Mouse (Mus musculus) thymus, adult 2 months (tissue): ENCODE measurements around the gene Ets2.

Source experiments
- CTCF ChIP-seq: fragments of 200-500 bp; IDR thresholded peaks from 2 replicates; pipeline ENCODE4 v1.5.1; 2012; ENCODE audit warnings: mild to moderate bottlenecking, control low read depth, low read length, moderate library complexity, borderline replicate concordance; ENCODE audit not compliant: control insufficient read depth, poor library complexity, insufficient read depth; ENCODE audit errors: extremely low read depth
- POLR2A ChIP-seq: fragments of 200-500 bp; IDR thresholded peaks from 2 replicates; pipeline ENCODE4 v1.6.1; 2012; ENCODE audit warnings: mild to moderate bottlenecking, low read length, control low read depth, moderate library complexity; ENCODE audit not compliant: control insufficient read depth, poor library complexity, insufficient read depth; ENCODE audit errors: extremely low read depth

DNA sequence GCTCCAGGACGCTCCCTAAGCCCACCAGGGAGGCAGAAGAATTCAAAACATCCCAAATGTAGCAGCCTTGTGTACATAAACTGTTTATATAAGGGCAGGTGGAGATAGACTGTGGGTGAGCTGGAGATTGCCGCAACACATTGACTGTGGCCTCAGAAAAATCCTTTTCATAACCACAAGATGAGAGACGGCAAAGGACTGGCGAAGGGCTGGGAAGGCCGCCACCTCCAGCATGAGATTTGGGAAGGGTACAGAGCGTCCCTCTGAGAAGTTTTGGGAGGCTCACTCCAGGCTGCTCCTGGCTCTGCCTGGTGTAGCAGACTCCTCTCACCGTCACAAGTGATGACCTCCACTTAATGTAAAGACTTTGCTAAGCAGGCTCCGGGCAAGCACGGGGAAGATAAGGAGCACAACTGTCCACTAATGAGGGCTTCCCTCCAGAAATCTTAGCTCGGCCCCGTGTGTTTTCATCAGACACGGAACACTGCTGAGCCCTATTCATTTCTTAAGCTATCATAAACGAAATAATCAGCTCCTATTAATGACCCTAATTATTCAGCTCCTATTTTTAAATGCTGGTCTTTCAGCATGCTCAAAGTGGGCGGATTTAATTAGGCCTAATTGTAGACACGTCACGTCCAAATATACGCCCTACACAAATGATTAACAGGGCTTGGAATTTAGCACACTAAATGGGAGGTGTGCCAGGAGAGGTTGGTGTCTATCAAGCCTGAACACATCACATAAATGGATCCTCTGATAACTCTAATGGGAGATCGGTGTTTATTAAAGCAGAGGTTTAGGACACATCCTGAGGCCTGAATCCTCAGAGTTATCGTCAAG lies 33.5 kb upstream of the Ets2 start:
- TF ChIP-seq CTCF (no peak), POLR2A (no peak)
